Mouse (Mus musculus): ENCODE data around the gene Vmn1r26. TPM values are rescaled to one million over a fixed set of nuclear protein-coding genes. Genes with fewer than 3 reads are reported as not detected.

Vmn1r26 gene
- not detected in 2 replicates for total RNA-seq (2023)

GRCm38 (mm10) chr6:58015059-58015458 is at the start of gene Vmn1r26:
TSS of gene Vmn1r26 (minus strand) at chr6:58015159.

GRCm38 (mm10) chr6:57980710-57981109 is 34.2 kb downstream of the Vmn1r26 start, which contains the start of gene Vmn1r25:
TSS of gene Vmn1r25 (minus strand) at chr6:57980810.

GRCm38 (mm10) chr6:57961403-57961802 is 53.6 kb downstream of the Vmn1r26 start, which contains the start of gene Vmn1r24:
TSS of gene Vmn1r24 (minus strand) at chr6:57961503.

Other genes with a start within 250 kb of the Vmn1r26 start
- gene Vopp1, start 190.0 kb downstream of the Vmn1r26 start, total RNA-seq (2023) = 12.3 and 14.2 TPM in 2 replicates
- gene Vmn1r21, start 164.8 kb downstream of the Vmn1r26 start, total RNA-seq (2023) = not detected in 2 replicates
- gene Vmn1r22, start 107.1 kb downstream of the Vmn1r26 start, total RNA-seq (2023) = not detected in 2 replicates
- not detected in 2 replicates for gene Vmn1r23, start 88.3 kb downstream of the Vmn1r26 start, total RNA-seq (2023)
- not detected in 2 replicates for gene Vmn1r24, start 53.7 kb downstream of the Vmn1r26 start, total RNA-seq (2023)
- gene Vmn1r25, start 34.3 kb downstream of the Vmn1r26 start, total RNA-seq (2023) = not detected in 2 replicates
- gene Vmn1r27, start 203.7 kb upstream of the Vmn1r26 start, total RNA-seq (2023) = not detected in 2 replicates
- not detected in 2 replicates for gene Vmn1r28, start 246.9 kb upstream of the Vmn1r26 start, total RNA-seq (2023)